Mouse (Mus musculus) retina, postnatal 7 days (tissue): ENCODE data around the gene Zfp36.
A peak's percentile ranks its signal among the peaks of the same experiment; 100 is the strongest.

Experiments used
- DNase-seq: peaks from one replicate; pipeline ENCODE4 v3.0.0-alpha.2; 2012; ENCODE audit warnings: low read depth, low spot score

Gene Zfp36

GRCm38 (mm10) chr7:28384162-28384561 is 4.1 kb upstream of the Zfp36 start:
- DNase-seq = no peak

DNA sequence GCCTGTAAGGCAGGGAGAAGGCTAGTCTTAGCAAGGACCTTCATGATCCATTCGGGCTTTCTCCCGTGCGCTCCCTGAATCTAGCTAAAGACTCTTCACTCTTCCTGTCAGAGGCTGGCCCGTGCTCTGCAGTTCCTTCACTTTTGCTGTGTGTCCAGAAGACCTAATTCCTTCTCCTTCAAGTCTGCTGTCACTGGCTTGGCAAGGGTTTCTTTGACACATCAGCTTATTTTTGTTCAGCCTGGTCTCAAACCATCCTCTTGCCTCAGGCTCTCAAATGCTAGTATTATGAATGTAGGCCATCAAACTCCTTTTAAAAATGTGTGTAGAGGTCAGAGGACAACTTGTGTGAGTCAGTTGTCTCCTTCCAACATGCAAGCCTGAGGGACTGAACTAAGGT is 3.6 kb upstream of the Zfp36 start:
- DNase-seq = no peak

GRCm38 (mm10) chr7:28382981-28383396 is 2.9 kb upstream of the Zfp36 start:
- no peak for DNase-seq

DNA sequence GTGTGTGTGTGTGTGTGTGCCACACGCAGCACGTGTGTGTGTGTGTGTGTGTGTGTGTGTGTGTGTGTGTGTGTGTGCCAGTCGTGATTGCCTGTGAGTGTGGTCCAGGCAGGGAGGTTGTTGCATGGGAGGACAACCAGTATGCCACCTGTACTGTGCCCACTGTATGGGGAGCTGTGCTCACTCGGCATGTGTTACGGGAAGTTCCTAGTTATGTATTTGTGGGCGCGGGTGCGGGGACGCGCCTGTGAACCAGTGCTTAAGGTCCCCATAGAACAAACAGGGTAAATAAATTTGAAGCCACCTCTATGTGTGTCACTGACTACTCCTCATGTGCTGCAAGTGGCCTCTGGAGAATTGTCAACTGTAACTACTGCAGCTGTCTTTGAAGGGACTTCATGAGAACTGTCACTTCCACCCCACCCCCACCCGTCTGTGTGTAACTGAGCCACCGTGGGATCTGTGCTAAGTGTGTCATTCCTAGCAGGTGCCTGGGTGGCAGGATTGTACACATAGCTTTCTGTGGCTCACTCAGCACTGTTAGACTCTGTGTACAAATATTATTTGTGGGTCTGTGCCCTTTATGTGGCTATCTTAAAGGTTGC is 2.4 kb upstream of the Zfp36 start:
- DNase-seq = no peak

GRCm38 (mm10) chr7:28381938-28382337 is 1.9 kb upstream of the Zfp36 start:
- DNase-seq = no peak

DNA sequence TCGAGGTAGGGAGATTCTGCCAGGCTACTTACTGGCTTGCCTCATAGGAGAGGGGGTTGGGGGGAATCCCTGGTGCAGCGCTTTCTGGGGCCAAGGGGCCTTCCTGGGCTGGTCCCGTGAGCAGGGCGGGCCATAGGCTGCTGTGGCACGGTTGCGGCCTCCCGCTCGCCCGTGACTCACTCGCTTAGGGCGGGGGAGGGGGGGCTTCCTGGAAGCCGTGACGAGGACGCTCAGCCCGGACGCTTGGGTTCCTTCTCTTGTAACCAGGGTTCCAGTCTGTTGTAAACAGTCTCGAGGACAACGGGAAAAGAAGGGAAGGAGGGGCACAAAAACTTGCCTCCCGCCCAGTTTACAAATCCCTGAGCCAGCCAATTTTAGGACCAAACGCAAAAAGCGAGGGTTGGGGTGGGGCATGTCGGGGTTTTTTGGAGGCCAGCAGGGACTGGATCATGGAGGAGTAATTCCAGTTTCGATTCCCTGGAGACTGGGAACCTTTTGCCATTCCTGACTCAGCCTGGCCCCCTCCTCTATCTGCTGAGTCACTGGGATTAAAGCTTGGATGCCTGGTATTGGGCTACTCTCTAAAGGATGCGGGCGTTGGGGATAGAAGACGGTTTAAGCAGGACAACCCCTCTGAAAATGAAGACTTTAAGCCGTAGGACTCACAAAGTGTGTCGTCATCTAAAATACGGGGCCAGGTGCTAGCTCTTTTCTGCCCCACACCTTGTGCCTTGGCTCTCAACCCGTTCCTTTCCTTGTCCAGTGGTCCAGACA is 1.2 kb upstream of the Zfp36 start:
- DNase-seq = no peak

DNA sequence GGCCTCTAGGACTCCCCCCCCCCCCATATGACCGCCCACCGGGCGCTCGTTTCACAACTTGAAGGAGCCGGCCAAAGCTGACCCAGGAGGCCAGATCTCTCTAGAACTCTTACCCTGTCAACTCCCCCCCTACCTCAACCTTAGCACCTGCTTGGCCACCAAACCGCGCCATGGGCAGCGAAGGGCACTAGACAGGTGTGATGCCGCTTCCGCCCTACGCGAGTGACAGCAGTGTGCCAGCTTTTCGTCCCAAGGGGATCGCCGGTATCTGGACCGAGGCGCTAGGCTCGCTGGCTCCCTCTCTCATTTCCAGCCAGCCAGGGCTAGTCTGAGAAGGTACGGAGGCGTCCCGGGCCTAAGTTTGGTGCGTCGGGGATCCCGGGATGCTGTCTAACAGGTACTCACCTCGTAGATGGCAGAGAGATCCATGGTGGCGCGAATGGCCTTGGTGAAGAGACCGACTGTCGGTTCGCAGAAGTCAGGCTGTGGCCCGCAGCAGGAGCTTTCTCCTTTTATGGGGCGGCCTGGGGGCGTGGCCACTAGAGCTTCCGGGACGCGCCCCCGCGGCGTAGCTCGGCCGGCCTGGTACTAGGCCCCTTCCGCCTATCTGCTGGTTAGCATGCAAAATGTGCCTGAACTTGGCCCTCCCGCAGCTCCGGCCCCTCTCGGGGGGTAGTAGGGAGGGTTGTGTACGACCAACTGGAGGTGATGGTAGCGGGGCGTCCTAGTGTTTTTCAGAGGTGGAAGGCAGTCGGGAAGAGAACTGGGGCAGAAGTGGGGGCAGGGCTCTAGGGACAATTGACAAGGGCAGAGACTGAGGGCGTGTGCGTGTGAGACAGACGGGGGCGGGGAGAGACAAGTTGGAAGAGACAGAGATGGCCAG is 1.0 kb downstream of the Zfp36 start:
- DNase-seq = peak; percentile 67

DNA sequence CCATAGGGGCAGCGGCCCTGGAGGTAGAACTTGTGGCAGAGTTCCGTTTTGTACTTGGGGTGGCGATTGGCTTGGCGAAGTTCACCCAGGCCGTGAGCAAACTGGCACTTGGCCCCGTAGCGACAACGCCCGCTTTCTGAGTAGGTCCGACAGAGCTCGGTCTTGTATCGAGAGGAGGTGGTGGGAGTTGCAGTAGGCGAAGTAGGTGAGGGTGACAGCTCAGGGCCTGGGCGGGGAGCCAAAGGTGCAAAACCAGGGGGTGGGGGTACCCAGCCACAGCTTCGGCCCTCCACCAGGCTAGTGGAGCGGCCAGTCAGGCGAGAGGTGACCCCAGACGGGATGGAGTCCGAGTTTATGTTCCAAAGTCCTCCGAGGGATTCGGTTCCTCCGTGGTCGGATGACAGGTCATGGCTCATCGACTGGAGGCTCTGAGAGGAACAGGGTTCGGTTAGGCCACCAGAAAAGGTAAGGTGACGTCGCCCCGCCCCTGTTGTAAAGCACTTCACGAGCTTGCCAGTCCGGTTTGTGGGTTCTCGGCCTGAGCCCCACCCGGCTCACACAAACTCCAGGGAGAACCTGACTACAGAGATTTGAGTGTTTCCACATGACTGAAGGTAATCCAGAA is 1.9 kb downstream of the Zfp36 start:
- no peak for DNase-seq

DNA sequence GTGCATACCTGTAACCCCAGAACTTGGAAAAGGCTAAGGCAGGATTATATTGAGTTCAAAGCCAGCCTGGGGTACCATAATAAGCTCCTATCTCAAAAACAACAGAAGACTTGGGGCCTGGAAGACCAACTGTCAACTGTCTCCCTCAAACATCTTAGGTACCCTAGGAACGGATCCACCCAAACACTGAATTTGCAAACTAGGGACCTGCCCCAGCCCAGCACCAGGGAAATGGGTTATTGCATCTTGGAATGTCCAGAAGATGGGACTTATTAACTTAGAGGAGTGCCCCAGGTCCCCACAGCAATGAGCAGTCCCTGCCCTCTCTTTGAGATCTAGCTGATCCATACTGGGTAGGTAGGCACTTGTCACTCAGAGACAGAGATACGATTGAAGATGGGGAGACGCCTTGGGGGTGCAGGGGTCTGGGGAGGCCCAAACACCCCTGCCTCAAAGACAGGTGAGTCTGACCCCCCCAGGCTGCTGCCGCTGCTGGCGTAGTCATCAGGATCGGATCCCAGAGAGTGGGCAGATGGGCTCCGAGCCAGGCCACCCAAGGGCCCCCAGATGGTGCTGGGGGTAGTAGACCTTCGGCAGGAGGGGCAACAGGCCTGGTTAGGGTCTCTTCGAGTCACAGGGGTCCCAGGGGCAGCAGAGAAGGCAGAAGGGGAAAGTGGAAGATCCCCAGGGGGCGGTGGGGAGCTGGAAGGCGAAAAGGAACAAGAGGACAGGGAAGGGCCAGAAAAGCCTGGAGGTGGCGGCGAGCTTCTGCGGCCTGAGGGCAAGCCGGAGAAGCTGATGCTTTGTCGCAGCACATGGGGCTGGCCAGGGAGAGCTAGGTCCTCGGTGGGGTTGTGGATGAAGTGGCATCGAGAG is 2.6 kb downstream of the Zfp36 start:
- DNase-seq = no peak

GRCm38 (mm10) chr7:28376011-28376771 is 3.9 kb downstream of the Zfp36 start:
- DNase-seq = no peak

GRCm38 (mm10) chr7:28375176-28375921 is 4.7 kb downstream of the Zfp36 start:
- no peak for DNase-seq

DNA sequence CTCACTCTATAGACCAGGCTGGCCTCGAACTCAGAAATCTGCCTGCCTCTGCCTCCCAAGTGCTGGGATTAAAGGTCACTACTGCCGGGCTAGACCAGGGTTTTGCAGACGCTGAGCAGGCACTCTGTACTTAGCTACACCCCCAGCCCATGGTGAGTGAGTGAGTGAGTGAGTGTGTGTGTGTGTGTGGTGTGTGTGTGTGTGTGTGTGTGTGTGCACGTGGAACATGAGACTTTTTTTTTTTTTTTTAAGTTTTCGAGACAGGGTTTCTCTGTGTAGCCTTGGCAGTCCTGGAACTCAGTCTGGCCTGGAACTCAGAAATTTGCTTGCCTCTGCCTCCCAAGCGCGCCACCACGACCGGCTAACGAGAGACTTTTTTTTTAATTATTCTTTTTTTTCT is 5.4 kb downstream of the Zfp36 start:
- no peak for DNase-seq

- DNase-seq = no peak
Observed at GRCm38 (mm10) chr7:28373891-28374495, 6.1 kb downstream of the Zfp36 start.

DNA sequence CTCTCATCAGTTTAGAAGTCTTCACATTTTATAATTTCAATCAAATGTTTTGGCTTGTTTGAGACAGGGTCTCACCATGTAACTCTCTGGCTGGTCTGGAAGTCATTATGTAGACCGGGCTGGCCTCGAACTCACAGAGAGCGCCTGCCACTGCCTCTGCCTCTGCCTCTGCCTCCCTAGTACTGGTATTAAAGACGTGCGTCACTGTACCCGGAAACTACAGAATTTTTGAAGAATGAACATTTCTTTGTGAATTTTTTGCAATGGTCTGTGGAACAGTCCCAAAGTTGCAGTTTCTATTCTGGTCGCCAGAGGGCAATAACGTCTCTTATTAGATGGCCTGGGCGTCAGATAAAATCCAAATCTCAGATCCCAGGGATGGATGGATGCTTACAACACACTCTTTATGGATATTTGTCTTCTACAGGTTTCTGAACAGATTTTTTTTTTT is 6.9 kb downstream of the Zfp36 start:
- peak; percentile 80 for DNase-seq

DNA sequence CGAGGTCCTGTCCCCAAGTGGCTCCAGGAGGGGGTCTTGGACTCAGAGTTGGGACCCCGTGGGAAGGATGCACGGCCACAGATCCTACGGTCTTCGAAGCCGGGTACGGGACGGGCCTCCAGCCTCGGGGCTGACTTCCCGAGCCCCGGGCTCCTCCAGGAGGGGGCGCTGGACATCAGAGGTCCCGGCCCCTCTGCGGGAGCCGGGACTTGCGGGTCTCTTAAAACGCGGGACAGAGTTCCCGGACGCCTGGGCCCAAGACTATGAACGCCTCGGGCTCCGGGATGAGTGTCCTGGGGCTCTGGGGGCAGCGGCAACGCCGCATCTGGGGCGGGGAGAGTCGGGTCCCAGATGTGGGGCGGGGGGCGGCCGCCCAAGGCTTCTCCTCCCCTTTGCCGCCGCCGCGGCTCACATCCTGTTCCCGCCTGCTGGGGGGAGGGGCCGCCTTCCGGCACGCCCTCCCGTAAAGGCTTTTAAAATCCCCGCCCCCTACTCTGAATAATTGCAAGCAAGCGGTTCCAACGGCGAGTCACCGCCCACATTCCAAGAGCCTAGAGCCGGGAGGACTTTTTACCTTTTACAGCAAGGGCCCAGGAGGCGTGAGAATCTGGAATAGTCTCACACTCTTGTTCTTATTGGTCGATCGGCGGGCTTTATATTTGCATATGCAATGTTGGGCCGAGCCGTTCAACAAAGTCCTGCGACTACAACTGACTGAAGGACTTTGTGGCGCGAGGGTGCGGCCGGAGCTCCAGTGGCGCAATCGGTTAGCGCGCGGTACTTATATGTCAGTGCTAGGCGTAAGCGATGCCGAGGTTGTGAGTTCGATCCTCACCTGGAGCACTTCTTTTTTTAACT is 7.6 kb downstream of the Zfp36 start, which contains the start of gene Plekhg2:
Plekhg2 (minus strand) TSS at position 349 of the 858 bp plus-strand sequence.
- peak; percentile 91 for DNase-seq

DNA sequence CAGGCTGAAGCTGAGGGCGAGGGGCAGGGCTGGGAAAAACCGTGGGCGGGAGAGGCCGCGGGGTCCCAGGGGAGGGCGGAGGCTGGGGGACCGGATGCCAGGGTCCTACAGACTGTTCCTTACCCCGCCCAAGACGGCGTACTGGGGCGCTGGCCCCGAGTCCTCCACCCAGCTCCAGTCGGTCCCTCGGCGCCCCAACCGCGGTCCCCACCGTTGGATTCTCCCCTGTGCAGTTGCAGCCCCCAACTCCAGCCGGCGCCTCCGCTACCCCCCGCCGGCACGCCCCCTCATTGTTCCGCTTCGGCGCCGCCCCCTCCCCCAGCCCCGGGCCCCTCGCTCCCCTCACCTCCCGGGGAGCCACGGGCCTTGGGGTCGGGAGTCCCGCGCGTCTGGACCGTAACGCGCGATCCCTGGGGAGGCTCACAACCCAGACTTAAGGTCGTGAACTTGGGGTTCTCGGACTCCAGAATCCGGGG is 8.5 kb downstream of the Zfp36 start:
- DNase-seq = no peak

GRCm38 (mm10) chr7:28370977-28371513 is 9.0 kb downstream of the Zfp36 start:
- DNase-seq = no peak
